Mouse (Mus musculus) 416B (cell line): ENCODE data around the gene Arf5.

Source experiments
- DNase-seq: peaks from one replicate; pipeline ENCODE4 v3.0.0; 2011; ENCODE audit warnings: low read depth

Arf5 gene

DNA sequence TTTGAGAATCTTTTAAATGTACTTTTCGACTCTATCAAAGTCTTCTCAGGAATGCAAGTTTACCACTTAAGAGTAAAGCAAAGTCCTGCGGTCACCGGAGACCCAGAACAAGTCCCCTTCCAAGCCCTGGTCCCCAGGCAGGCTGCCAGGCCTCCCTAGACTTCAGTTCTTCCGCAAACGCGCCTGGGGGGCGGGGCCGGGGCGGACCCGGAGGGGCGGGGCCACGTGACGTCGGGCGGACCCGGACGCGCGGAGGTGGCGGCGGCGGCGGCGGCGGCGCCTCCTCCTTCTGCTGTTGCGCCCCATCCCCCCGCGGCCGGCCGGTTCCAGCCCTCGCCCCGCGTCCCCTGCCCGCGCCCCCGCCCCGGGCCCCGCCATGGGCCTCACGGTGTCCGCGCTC, at the start of gene Arf5:
Arf5 (plus strand) TSS at position 248 of the 400 bp plus-strand sequence.
- DNase-seq: peak; percentile 83

DNA sequence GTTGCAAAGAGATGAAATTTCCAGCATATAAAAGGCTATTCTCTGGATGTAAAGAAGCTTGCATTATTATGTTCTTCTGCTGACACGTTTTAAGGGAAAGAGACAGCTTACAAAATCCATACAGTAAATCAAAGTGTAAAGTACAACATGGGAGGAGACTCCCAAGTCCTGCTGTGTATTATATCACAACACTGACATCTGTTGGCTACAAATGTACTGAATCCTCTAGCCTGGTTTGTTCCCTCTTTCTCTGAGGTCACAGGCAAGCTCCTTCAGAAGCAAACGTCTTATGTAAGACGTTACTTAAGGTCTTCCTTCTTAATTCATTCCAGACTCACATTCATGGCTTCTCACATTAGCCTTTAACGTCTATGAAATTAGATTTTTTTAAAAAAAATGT, 41.4 kb upstream of the Arf5 start:
- peak; percentile 49 for DNase-seq

DNA sequence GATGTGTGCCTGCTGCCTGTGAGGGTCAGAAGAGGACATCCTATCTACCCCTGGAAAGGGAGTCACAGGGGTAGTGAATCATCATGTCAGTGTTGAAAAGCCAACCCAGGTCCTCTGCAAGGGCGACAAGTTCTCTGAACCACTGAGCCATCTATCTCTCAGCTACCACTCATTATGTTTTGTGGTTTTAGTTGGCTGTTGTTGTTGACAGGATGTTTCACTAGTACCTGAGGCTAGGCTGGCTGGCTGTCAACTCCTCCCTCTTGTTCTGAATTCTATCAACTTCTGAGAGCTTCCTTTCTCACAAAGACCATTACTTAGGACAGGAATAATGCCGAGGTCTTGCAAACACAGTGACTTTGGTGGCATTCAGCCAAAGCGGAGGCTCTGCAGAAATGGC, 38.2 kb upstream of the Arf5 start:
- no peak for DNase-seq

DNA sequence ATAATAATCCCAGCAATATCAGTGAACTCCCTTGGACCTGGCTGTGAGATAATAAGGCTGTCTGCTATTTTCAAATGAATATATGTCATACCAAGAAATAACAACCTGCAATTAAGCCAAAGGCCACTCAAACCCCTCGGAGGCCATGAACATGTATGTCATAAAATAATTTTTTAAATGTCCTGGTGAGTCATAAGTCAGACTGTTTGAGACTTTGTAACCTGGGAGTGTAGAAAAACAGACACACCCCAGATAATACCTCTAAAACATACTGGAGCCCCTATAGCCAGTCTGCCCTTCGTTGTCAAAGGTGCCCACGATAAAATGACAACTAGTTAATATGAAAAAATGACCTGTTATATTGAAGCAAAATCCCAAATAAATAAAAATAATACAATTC, 34.3 kb upstream of the Arf5 start:
- no peak for DNase-seq

DNA sequence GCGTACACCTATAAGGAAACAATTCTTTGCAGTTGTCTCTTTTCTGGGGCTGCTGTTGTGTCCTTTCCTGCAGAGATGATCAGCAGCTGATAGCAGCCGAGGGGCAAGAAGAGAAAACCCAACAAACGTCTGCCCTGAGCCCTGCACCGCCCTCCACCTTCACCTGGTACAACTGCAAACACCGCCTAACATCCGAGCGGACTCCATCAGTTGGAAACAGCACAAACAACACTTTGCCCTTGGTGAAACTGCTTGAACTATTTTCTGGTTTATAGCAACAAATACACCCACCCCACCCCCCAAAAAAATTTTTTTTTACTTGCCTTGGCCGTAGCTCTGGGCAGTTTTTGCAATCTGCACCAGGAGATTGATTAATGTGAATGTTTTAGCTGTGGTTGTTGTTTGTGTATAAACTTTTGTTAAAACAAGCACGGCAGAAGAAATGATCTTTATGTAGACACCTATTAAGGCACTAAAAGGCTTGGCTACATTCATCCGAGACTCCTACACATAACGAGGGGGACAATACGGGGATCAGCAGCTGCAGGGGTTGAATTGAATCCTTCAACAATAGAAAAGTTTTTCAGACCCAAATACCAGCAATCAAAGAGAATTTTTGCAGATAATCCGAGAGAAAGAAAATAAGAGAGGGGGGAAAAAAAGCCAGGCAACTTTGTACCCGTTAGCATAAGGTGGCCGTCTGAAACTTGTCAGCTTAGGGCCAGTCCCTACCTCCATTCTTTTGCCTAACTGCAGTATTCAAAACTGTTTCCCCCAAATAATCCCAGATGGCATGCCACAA, 27.1 kb upstream of the Arf5 start:
- no peak for DNase-seq

DNA sequence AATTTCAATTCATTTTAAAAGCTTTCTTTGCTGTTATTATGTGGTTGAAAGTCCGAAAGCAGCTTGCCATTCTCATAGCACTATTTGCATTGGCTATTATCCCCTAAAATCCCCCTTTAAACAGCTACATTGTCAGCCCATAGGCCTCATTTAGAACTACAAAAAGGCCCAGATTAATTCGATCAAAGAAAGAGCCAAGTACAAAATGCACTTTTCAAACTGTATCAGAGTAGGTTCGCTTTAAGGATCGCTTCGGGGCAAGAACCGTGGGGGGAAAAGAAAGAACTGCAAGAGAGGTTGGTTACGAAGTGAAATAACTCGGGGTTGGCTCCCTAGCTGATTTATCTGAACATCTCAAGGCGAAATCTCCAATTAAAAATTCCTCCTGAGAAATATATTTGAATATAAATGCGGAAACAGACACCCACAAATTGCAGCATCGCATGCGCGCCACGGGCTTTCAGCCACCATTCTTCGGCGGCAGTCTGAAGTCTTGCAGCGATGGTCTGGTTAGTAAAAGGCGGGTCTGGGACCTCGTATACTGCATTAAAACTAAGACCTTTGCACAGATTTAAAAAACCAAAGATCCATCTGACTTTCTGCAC, 26.4 kb upstream of the Arf5 start:
- DNase-seq: no peak

DNA sequence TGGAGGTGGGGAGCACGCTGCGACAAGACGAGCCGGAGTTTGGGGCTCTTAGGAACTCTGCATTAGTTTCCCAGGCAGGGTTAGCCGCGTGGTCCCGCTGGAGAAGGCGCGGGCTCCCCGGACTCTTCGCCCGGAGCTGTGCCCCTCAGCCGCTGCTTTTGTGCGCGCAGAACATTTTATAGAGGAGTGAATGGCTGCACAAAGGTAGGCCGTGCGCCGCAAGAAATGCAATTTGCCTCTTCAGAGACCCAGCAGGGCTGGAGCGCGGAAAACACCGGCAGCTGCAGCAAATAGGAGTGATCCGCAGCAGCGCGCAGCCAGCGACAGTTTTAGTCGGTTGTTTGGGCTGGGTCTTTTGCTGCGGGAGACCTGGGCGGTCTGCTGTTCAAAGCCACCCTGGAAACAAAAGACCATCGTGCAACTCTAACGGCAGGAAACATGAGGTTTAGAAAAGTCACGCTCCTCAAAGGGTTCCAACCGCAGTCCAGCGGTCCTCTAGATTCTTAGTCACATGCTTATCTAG, 25.6 kb upstream of the Arf5 start, which contains the start of gene Zfp800:
Zfp800 (minus strand) TSS at position 325 of the 523 bp plus-strand sequence.
- DNase-seq: no peak

DNA sequence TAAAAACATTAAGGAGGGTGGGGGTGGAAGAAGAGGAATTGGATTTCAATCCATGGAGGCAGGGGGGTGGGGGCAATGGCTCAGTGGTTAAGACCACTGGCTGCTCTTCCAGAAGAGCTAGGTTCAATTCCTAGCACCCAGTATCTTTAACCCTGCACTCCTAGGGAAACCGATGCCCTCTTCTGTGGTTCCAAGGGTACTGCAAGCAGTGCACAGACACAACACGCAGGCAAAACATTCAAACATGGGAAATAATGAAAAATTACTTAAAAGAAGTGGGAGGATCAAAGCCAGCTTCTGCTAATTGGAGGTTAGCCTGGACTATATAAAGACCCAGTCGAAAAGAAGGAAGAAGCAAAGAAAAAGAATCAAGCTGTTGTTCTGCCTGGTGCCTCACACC, 24.6 kb upstream of the Arf5 start:
- DNase-seq: no peak

DNA sequence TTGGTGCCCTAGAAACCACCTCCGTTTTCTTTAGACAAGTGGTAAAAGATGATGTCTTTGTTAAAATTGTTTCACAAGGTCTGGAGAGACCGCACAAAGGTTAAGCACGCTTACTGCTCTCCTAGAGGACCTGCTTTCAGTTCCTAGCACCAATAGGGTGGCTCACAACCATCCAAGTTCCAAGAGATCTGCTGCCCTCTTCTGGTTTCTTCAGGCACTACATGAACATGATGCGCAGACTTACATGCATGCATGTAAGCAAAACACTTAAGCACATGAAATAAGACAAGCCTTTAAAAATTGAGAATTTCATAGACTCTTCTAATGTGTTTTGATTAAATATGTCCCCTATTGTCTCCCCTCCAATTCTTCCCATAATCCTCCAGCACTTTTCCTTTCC, 23.6 kb upstream of the Arf5 start:
- DNase-seq: peak; percentile 50

DNA sequence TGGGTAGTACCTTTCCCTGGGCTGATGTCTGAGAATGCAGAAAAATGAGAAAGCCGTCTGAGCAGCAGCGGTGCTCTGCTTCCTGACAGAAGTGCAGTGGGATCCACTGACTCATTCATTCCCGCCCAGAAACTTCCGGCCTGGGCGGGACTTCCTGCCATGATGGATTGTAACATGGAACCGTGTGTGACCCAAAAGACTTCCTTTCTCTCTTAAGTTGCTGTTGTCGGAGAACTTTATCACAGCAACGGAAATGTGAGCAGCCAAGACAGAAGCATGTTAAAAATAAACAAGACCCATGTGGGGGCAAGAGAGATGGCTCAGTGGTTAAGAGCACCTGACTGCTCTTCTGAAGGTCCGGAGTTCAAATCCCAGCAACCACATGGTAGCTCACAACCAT, 13.3 kb upstream of the Arf5 start:
- peak; percentile 93 for DNase-seq

DNA sequence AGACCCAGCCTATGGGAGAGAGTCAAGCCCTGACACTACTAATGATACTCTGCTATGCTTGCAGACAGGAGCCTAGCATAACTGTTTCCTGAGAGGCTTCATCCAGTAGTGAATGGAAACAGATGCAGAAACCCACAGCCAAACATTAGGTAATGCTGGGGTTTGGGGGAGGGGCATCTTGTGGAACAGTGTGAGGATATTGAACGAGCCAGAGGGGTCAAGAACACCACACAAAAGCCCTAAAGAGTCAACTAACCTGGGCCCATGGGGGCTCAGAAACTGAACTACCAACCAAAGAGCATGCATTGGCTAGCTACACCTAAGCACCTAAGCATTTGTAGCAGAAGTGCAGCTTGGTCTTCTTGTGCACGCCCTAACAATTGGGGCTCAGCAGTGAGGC, 12.1 kb upstream of the Arf5 start:
- peak; percentile 31 for DNase-seq

DNA sequence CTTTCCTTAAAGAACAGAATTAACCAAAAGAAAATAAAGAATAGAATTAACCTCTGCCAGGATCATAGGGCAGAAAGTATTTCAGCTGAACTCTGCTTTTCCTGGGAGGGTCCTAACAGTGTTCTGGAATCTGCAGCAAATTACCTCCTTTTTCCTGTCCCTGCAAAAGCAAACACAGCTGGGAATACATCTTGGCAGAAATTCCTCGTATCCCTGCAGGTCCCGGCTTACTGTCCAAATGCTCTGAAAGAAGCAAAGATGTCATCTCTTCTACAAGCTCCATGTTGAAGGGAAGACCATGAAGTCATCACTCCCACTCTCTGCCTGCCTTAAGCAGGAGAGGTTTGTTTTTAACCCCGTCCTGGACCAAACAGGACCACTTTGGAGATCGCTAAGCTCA, 6.4 kb upstream of the Arf5 start:
- no peak for DNase-seq

DNA sequence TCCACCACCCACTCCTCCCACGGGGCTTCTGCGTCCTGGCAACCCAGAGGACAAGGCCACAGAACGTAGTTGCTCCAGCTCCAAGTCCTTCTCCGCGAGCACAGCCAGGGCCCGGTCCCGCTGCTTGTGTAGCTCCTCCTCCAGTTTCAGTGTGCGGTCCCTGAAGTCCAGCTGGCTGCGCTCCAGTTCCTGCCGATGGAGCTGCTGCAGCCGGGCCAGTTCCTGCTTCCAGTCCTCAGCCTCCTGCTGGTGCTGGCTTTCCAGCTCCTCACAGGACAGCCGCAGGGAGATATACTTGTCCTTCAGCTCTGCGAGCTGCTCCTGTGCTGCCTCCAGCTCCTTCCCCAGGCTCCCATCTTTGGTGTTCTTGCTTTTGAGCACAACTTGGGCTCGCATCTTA, 4.9 kb upstream of the Arf5 start:
- DNase-seq: no peak

DNA sequence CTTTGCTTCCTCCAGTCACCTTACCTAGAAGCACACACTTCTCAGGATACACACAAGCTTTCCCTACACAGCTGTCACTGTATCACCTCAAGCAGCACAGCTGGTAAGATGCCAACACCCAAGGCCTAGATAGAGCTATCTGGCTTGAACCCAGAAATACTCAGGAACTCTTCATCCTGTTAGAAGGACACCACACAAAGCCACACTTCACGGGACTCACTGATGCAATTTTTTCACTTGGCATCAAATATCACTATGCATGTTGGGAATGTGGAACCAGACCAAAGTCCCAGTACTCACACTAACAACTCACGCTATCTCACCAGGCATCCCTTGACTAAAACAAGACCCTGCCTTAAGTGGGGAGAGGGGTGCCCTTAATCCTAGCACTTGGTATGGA, 3.7 kb upstream of the Arf5 start:
- peak; percentile 40 for DNase-seq

DNA sequence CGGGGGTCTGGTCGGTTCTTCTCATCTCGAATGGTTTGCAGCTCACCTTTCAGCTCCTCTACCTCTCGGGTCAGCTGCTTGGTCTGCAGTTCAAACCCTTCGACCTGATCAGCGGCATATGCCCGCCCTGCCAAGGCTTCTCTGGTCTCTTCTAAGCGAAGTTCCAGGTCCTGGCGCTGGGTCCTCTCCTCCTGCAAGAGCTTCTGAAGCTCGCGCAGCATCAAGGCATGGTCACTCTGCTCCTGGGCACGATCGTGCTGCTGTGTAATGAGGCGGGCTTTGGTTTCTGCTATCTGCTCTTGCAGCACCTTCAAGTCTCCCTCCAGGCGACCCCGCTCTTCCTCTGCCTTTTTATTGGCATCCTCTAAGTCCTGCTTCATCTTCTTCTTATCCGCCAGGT, 3.0 kb upstream of the Arf5 start:
- no peak for DNase-seq

DNA sequence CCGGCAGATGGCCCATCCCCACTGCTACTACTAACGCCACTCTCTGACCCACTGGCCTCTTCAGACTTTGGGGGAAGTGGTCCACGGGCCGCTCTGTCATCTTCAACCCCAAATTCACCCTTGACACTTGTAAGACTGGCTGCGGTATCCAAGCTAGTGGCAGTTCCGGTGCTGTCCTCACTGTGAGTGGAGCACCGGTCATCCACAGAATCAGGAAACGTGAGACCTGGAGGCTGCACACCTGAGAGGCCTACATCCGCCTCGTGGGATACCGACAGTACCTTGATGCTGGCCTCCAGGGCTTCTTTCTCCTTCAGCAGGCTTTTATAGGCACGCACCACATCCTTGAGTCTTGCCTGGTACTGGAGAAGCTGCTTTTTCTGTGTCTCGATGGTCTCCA, 2.5 kb upstream of the Arf5 start:
- DNase-seq: no peak

DNA sequence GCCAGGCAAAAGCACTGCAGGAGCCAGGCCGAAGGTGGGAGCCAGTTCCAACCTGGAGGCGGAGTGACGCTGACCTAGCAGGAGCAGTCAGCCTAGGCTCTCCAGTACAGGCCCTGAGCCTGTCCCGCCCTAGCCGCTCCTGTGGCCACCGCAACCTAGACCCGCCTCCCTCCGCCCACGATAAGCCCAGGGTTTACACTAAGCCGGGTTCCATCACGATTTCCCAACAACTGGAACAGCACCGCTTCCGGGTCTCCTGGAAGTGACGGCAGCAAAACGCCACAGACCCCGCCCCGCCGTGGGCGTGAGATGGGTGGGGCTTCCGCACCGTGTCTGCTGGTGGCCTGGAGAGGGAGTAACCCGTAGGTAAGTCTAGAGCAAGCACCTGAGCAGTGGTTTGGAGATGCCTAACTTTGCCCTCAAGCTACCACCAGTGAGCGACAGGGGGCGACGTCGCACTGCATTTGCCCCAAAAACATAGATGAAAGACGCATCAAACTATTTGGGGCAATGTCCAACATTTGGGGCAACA, 1.8 kb upstream of the Arf5 start:
- DNase-seq: peak; percentile 96

DNA sequence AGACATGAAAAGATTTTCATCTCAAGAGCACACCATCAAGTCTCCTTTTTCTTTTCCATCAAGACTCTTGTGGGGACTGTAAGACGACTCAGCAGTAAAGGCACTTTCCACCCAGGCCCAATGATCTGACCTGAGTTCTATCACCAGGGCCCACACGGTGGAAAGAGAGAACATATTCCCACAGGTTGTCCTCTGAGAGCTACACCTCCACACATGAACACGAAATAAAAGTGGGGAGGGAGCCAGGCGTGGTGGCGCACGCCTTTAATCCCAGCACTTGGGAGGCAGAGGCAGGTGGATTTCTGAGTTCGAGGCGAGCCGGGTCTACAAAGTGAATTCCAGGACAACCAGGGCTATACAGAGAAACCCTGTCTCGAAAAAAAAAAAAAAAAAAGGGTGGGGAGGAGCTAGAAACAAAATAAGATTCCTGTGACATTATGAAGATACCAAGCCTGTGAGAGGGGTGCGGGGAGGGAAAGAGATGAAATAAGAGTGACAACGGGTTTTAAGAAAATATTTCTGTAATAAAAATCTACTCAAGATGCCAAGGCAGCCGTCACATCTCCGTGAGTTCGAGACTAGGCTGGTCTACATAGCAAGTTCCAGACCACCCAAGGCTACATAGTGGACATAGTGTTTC, 589 bp upstream of the Arf5 start:
- DNase-seq: peak; percentile 16

DNA sequence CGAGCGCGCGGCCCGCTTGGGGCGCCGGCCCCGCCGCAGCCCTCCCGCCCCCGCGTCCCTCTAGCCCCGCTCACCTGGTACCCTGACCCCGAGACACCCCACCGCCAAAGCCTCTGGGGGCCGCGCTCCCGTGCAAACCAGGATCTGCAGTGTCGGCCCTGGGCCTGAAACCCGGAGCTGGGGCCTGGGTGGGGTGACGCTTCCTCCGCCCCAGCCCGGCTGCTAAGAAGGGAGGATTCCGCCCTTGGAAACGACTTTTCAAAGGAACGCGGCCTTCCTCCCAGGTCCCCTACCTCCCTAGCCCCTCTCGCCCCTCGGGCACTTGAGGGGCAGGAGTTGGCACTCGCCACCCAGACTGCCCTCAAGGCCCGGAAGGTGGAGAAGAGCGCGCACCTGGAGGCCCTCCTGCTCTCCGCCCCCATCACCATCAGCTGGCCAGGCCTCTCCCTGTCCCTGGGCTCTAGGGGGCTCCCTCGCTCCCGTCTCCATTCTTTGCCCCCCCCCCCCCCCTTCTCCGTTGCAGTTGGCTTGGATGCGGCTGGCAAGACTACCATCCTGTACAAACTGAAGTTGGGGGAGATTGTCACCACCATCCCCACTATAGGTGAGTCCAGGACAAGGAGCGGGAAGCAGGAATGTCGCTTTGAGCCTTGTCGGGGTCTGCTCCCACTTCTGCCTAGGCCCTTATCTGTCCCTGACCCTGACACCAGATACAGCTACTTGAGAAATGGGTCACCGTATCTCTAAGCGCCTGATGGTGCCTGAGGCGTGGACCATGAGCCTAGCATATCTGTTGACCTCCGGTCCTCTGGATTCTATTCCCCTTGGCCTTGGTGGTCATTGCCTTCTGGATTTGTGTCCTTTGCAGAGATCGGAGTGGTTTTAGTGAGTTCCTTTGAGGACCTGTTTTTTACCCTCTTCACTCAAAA, 671 bp downstream of the Arf5 start:
- DNase-seq: peak; percentile 61

DNA sequence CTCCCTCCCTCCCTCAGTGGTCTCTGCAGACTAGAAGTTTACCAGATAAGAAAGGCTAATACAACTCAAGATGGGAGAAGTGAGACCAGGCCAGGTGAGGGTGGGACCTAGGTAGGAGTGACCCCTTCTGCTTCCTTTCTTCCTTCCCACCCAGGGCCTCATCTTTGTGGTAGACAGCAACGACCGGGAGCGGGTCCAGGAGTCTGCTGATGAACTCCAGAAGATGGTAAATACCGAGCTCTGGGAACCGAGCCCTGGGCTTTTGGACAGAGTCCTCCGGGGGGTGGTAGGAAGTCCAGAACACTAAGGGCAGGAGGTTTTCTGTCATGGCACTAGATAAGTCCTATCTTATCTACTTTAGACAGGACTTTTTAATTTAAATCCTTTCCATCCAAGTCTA, 1.7 kb downstream of the Arf5 start:
- no peak for DNase-seq

DNA sequence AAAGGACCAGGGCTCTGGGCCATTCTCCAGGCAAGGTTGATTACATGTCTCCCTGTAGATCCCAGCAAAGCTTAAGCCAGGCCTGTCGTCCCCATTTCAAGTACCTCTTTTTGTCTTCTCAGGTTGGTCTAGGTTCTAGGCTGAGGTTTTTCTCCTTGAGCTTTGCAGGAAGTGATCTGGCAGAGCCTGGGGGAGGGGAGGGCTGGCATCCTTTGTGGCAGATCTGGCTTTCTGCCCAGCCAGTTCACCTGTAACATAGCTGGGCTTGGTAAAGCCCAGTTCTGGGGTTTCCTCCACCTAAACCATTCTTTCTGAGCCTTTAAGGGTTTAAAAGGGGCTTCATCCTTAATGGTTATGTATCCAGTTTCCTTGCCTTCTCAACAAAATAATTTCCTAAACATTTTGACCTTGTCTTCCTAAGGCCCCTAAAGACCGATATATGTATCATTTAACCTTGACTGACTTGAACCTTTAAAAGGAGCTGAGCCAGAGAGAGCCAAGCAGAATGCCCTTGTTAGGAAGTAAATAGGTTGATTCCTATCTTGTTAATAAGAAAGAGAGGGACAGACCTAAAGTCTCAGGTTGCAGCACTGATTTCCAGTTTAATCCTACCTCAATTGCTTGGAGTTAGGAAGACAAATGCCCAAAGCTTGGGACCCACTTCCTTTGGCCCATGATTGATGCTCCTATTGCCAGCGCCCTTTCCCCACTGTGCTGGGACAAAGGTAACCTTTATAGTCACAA, 3.9 kb downstream of the Arf5 start, which contains the start of gene Fscn3:
Fscn3 (plus strand) TSS at position 694 of the 744 bp plus-strand sequence.
- peak; percentile 10 for DNase-seq
